ENCODE assay signal across 9 mouse cellular contexts in genomic region chr9:37013565-37013964, GRCm38 (mm10).
A peak's percentile ranks its signal among the peaks of the same experiment; 100 is the strongest.
DNase-seq lines count a peak whose midpoint lies in the region; ATAC-seq and TF ChIP-seq lines count a peak whose summit lies in the region.
"Had no signal": no experiment of that assay in that cellular context is flagged by ENCODE, and none has a peak within 500 bp of the region (broad histone marks: within the 10 kb centered on the region; RNA-seq: fewer than 3 reads in every experiment).

No protein-coding gene starts in this region.

- H3K27ac ChIP-seq in kidney, postnatal 0 days = no peak overlapping the region
- H3K27ac ChIP-seq in embryonic facial prominence, embryonic 12.5 days = peak overlapping the region; percentile 30; the same call in 1 of the 2 replicates
- peak overlapping the region; percentile 30; the same call in 1 of the 2 replicates for H3K27ac ChIP-seq in heart, embryonic 13.5 days (replicated peaks)
- no peak overlapping the region for H3K27ac ChIP-seq in limb, embryonic 15.5 days
- H3K27ac ChIP-seq: macrophage had no signal

- H3K27me3 ChIP-seq in kidney, postnatal 0 days (ENCODE audit: insufficient read depth, low read length) = no peaks in the 10 kb centered on the region
- H3K27me3 ChIP-seq in embryonic facial prominence, embryonic 12.5 days = no peaks in the 10 kb centered on the region
- no peaks in the 10 kb centered on the region; the same call in 1 of the 2 replicates for H3K27me3 ChIP-seq in heart, embryonic 13.5 days (replicated peaks)
- peaks cover 10% of the 10 kb centered on the region for H3K27me3 ChIP-seq in limb, embryonic 15.5 days

- no peak overlapping the region for H3K9ac ChIP-seq in kidney, postnatal 0 days (ENCODE audit: low read depth, low read length)
- H3K9ac ChIP-seq in embryonic facial prominence, embryonic 12.5 days = no peak overlapping the region
- no peak overlapping the region for H3K9ac ChIP-seq in heart, embryonic 13.5 days
- H3K9ac ChIP-seq in limb, embryonic 15.5 days = no peak overlapping the region

- ATAC-seq in kidney, postnatal 0 days (replicated peaks; ENCODE audit: low FRiP score, low read depth) = no peak
- peak; percentile 65 for ATAC-seq in embryonic facial prominence, embryonic 12.5 days (ENCODE audit: insufficient number of reproducible peaks, insufficient read depth, low FRiP score, low TSS enrichment)
- ATAC-seq in heart, embryonic 13.5 days (ENCODE audit: extremely low read depth, insufficient number of reproducible peaks, low FRiP score, low TSS enrichment) = peak; percentile 62; the same call in 1 of the 2 replicates
- 0 out of 2 replicates have a peak, but pooled peaks have one; percentile 32 for ATAC-seq in limb, embryonic 15.5 days (ENCODE audit: insufficient number of reproducible peaks, low FRiP score, low TSS enrichment, low read depth)

- 16% methylated on average over 8 of the region's 8 CpGs for WGBS in kidney, postnatal 0 days
- WGBS in embryonic facial prominence, embryonic 12.5 days = 16% methylated on average over 8 of the region's 8 CpGs
- 16% methylated on average over 8 of the region's 8 CpGs for WGBS in heart, embryonic 13.5 days
- WGBS in limb, embryonic 15.5 days = 17% methylated on average over 8 of the region's 8 CpGs

- no peak overlapping the region for H3K4me3 ChIP-seq in kidney, postnatal 0 days (replicated peaks; ENCODE audit: low read depth, low read length)
- no peak overlapping the region for H3K4me3 ChIP-seq in embryonic facial prominence, embryonic 12.5 days
- no peak overlapping the region for H3K4me3 ChIP-seq in heart, embryonic 13.5 days
- no peak overlapping the region for H3K4me3 ChIP-seq in limb, embryonic 15.5 days

- H3K9me3 ChIP-seq in kidney, postnatal 0 days (replicated peaks; ENCODE audit: low read length) = no peaks in the 10 kb centered on the region
- no peaks in the 10 kb centered on the region for H3K9me3 ChIP-seq in embryonic facial prominence, embryonic 12.5 days
- H3K9me3 ChIP-seq in heart, embryonic 13.5 days = no peaks in the 10 kb centered on the region
- no peaks in the 10 kb centered on the region for H3K9me3 ChIP-seq in limb, embryonic 15.5 days

- no peak for TF ChIP-seq CTCF in kidney, postnatal 0 days (IDR thresholded peaks at IDR 0.05; ENCODE audit: low read depth)

- peaks cover 8% of the 10 kb centered on the region; the same call in 1 of the 2 replicates for H3K4me1 ChIP-seq in kidney, postnatal 0 days (replicated peaks; ENCODE audit: insufficient read depth, low read length)
- H3K4me1 ChIP-seq in embryonic facial prominence, embryonic 12.5 days = peaks cover 26% of the 10 kb centered on the region
- H3K4me1 ChIP-seq in heart, embryonic 13.5 days = peaks cover 64% of the 10 kb centered on the region
- peaks cover 25% of the 10 kb centered on the region for H3K4me1 ChIP-seq in limb, embryonic 15.5 days

- H3K36me3 ChIP-seq in kidney, postnatal 0 days (ENCODE audit: insufficient read depth, low read length) = no peaks in the 10 kb centered on the region
- H3K36me3 ChIP-seq in embryonic facial prominence, embryonic 12.5 days = no peaks in the 10 kb centered on the region
- no peaks in the 10 kb centered on the region for H3K36me3 ChIP-seq in heart, embryonic 13.5 days
- no peaks in the 10 kb centered on the region for H3K36me3 ChIP-seq in limb, embryonic 15.5 days

- no peak overlapping the region for H3K4me2 ChIP-seq in kidney, postnatal 0 days (ENCODE audit: low read length)
- 0 out of 2 replicates have a peak overlapping the region, but pooled peaks have one; percentile 8 for H3K4me2 ChIP-seq in embryonic facial prominence, embryonic 12.5 days (replicated peaks)
- no peak overlapping the region for H3K4me2 ChIP-seq in heart, embryonic 13.5 days
- H3K4me2 ChIP-seq in limb, embryonic 15.5 days = no peak overlapping the region

- intact Hi-C loops in gastrocnemius, postnatal 36 days (cut with DNase I) = no loop called here

- DNase-seq in kidney, postnatal 0 days (ENCODE audit: low spot score) = peak; percentile 66
- no peak for DNase-seq in kidney, adult 8-10 months
- DNase-seq in gastrocnemius, postnatal 36 days = no peak
- no peak for DNase-seq in layer of hippocampus, adult 11-12 months (ENCODE audit: low spot score)
- DNase-seq in urinary bladder, postnatal 36 days (ENCODE audit: low spot score in 2 of 2) = no peak

Comparison
In these comparisons a context has a peak if more than half of its experiments do, and no peak if none do; other contexts are left out.
1. H3K27ac ChIP-seq: peak in embryonic facial prominence, embryonic 12.5 days (single experiment) and heart, embryonic 13.5 days (single experiment); none in kidney, postnatal 0 days (single experiment) and limb, embryonic 15.5 days (single experiment).